Mouse (Mus musculus) kidney, postnatal 14 days (tissue): ENCODE measurements around the gene Rgs8.
A peak's percentile ranks its signal among the peaks of the same experiment; 100 is the strongest.

ENCODE experiments used
- DNase-seq: peaks from one replicate; pipeline ENCODE4 v3.0.0; 2022; ENCODE audit warnings: mixed read lengths

Rgs8 gene

GRCm38 (mm10) chr1:153746728-153747127, 93.9 kb downstream of the Rgs8 start:
- DNase-seq = peak; percentile 82

GRCm38 (mm10) chr1:153747861-153748530, 95.2 kb downstream of the Rgs8 start:
- peak; percentile 18 for DNase-seq

GRCm38 (mm10) chr1:153748549-153748948, 95.7 kb downstream of the Rgs8 start:
- DNase-seq = peak; percentile 77

GRCm38 (mm10) chr1:153749211-153749801, 96.5 kb downstream of the Rgs8 start, which contains the start of gene Rnasel:
TSS of gene Rnasel (plus strand) at chr1:153749426.
- peak; percentile 78 for DNase-seq
